In genomic region chr11:115157933-115158719, GRCm38 (mm10) we compare ENCODE assay signal across 9 mouse cellular contexts. TPM values are rescaled to one million over a fixed set of nuclear protein-coding genes. Genes with fewer than 3 reads are reported as not detected.
DNase-seq lines count a peak whose midpoint lies in the region; ATAC-seq lines count a peak whose summit lies in the region.
"Had no signal": no experiment of that assay in that cellular context is flagged by ENCODE, and none has a peak within 500 bp of the region (broad histone marks: within the 10 kb centered on the region; RNA-seq: fewer than 3 reads in every experiment).

No protein-coding gene starts in this region.

- no peak overlapping the region for H3K27ac ChIP-seq in midbrain, embryonic 12.5 days (replicated peaks)
- H3K27ac ChIP-seq in midbrain, embryonic 13.5 days, result no peak overlapping the region

- H3K36me3 ChIP-seq in midbrain, embryonic 12.5 days, result no peaks in the 10 kb centered on the region
- no peaks in the 10 kb centered on the region for H3K36me3 ChIP-seq in midbrain, embryonic 13.5 days

- H3K27me3 ChIP-seq in midbrain, embryonic 12.5 days, result peaks cover 87% of the 10 kb centered on the region
- H3K27me3 ChIP-seq in midbrain, embryonic 13.5 days, result peaks cover 74% of the 10 kb centered on the region

- intact Hi-C loops in left cerebral cortex, postnatal 36 days (cut with DNase I), result no loop called here

- no peak overlapping the region for H3K4me2 ChIP-seq in midbrain, embryonic 12.5 days (replicated peaks)
- no peak overlapping the region for H3K4me2 ChIP-seq in midbrain, embryonic 13.5 days (replicated peaks)

- no peak overlapping the region for H3K4me3 ChIP-seq in midbrain, embryonic 12.5 days
- H3K4me3 ChIP-seq in midbrain, embryonic 13.5 days (replicated peaks), result no peak overlapping the region

- H3K4me1 ChIP-seq in midbrain, embryonic 12.5 days, result peaks cover 22% of the 10 kb centered on the region
- peaks cover 31% of the 10 kb centered on the region for H3K4me1 ChIP-seq in midbrain, embryonic 13.5 days (replicated peaks)

- 0 out of 2 replicates have a peak, but pooled peaks cover 2% of the 10 kb centered on the region for H3K9me3 ChIP-seq in midbrain, embryonic 12.5 days
- H3K9me3 ChIP-seq in midbrain, embryonic 13.5 days, result no peaks in the 10 kb centered on the region

- 41% methylated on average over 12 of the region's 12 CpGs for WGBS in midbrain, embryonic 12.5 days
- 35% methylated on average over 12 of the region's 12 CpGs for WGBS in midbrain, embryonic 13.5 days

- no peak for ATAC-seq in midbrain, embryonic 12.5 days (ENCODE audit: low FRiP score, low read depth)
- no peak for ATAC-seq in midbrain, embryonic 13.5 days
- ATAC-seq in megakaryocyte, adult 5-6 weeks (ENCODE audit: poor library complexity, severe bottlenecking), result peak; percentile 5; the same call in 1 of the 2 replicates
- no peak for ATAC-seq in megakaryocyte-erythroid progenitor cell, adult 5-6 weeks (replicated peaks; ENCODE audit: low FRiP score, low TSS enrichment, poor library complexity, severe bottlenecking)

- 0 out of 2 replicates have a peak overlapping the region, but pooled peaks have one; percentile 11 for H3K9ac ChIP-seq in midbrain, embryonic 12.5 days (replicated peaks)
- no peak overlapping the region for H3K9ac ChIP-seq in midbrain, embryonic 13.5 days (replicated peaks)

- peak; percentile 34 for DNase-seq in cerebellum, adult 11-12 months
- DNase-seq in cerebellum, postnatal 25 days, result no peak
- DNase-seq in left cerebral cortex, postnatal 36 days (ENCODE audit: low spot score in 2 of 2), result no peak
- DNase-seq in adrenal gland, adult 8-10 months, result no peak
- DNase-seq: layer of hippocampus, postnatal 36 days had no signal

RNA-seq across cellular contexts. Expression of gene Slc9a3r1, which starts 5.0 kb away (rescaled TPM):
- 34.3 and 34.6 TPM in 2 replicates for polyA plus RNA-seq in midbrain, embryonic 12.5 days (2016; fragmentation: Nextera tagmentation; extraction: Ambion mirVana)
- 30.4 and 34.3 TPM in 2 replicates for polyA plus RNA-seq in midbrain, embryonic 13.5 days (2015; fragmentation: Nextera tagmentation; extraction: Ambion mirVana)
- 77.6 and 92.0 TPM in 2 replicates for total RNA-seq in megakaryocyte, adult 5-6 weeks (2015)
- total RNA-seq in megakaryocyte, adult 5-6 weeks (2017), result 87.5 and 88.7 TPM in 2 replicates
- 10 to 100 TPM; 76.4 to 82.8 TPM for total RNA-seq in left cerebral cortex, postnatal 36 days (2021)
- total RNA-seq in adrenal gland, adult 8-10 months (2022), result 10 to 100 TPM; 21.0 to 25.6 (median 22.2) TPM
- 20.4 and 22.2 TPM in 2 replicates for total RNA-seq in megakaryocyte-erythroid progenitor cell, adult 5-6 weeks (2014; fragmentation: Nextera tagmentation)
- total RNA-seq in megakaryocyte-erythroid progenitor cell, adult 5-6 weeks (2017), result 25.9 and 28.3 TPM in 2 replicates

RNA-seq across cellular contexts. Expression of gene Cd300lf, which starts 24.3 kb away (rescaled TPM):
- polyA plus RNA-seq in midbrain, embryonic 12.5 days (2016; fragmentation: Nextera tagmentation; extraction: Ambion mirVana), result 0.15 and 0.24 TPM in 2 replicates
- polyA plus RNA-seq in midbrain, embryonic 13.5 days (2015; fragmentation: Nextera tagmentation; extraction: Ambion mirVana), result 0.28 TPM in 1 of 2 replicates, not detected in the other
- 22.9 and 25.7 TPM in 2 replicates for total RNA-seq in megakaryocyte, adult 5-6 weeks (2015)
- total RNA-seq in megakaryocyte, adult 5-6 weeks (2017), result 28.1 and 46.6 TPM in 2 replicates
- total RNA-seq in left cerebral cortex, postnatal 36 days (2021), result under 1 TPM; 0.44 to 0.48 TPM
- total RNA-seq in adrenal gland, adult 8-10 months (2022), result 1 to 10 TPM in 3 of 4 experiments, under 1 TPM in 1; 0.95 to 1.9 (median 1.4) TPM
- total RNA-seq in megakaryocyte-erythroid progenitor cell, adult 5-6 weeks (2014; fragmentation: Nextera tagmentation), result 2.1 TPM in 1 of 2 replicates, not detected in the other
- 1.0 and 3.4 TPM in 2 replicates for total RNA-seq in megakaryocyte-erythroid progenitor cell, adult 5-6 weeks (2017)

RNA-seq across cellular contexts. Expression of gene Tmem104, which starts 29.2 kb away (rescaled TPM):
- polyA plus RNA-seq in midbrain, embryonic 12.5 days (2016; fragmentation: Nextera tagmentation; extraction: Ambion mirVana), result 7.9 and 9.2 TPM in 2 replicates
- polyA plus RNA-seq in midbrain, embryonic 13.5 days (2015; fragmentation: Nextera tagmentation; extraction: Ambion mirVana), result 10.3 and 10.7 TPM in 2 replicates
- 23.9 and 25.7 TPM in 2 replicates for total RNA-seq in megakaryocyte, adult 5-6 weeks (2015)
- 6.1 and 8.7 TPM in 2 replicates for total RNA-seq in megakaryocyte, adult 5-6 weeks (2017)
- total RNA-seq in left cerebral cortex, postnatal 36 days (2021), result 10 to 100 TPM; 14.2 to 15.4 TPM
- total RNA-seq in adrenal gland, adult 8-10 months (2022), result 10 to 100 TPM; 24.8 to 34.0 (median 27.3) TPM
- total RNA-seq in megakaryocyte-erythroid progenitor cell, adult 5-6 weeks (2014; fragmentation: Nextera tagmentation), result 5.0 and 10.1 TPM in 2 replicates
- total RNA-seq in megakaryocyte-erythroid progenitor cell, adult 5-6 weeks (2017), result 1.8 and 7.9 TPM in 2 replicates

RNA-seq across cellular contexts. Expression of gene Nat9, which starts 29.5 kb away (rescaled TPM):
- polyA plus RNA-seq in midbrain, embryonic 12.5 days (2016; fragmentation: Nextera tagmentation; extraction: Ambion mirVana), result 18.5 and 19.2 TPM in 2 replicates
- polyA plus RNA-seq in midbrain, embryonic 13.5 days (2015; fragmentation: Nextera tagmentation; extraction: Ambion mirVana), result 20.9 and 23.7 TPM in 2 replicates
- 16.1 and 17.7 TPM in 2 replicates for total RNA-seq in megakaryocyte, adult 5-6 weeks (2015)
- 23.9 and 36.1 TPM in 2 replicates for total RNA-seq in megakaryocyte, adult 5-6 weeks (2017)
- total RNA-seq in left cerebral cortex, postnatal 36 days (2021), result 10 to 100 TPM; 25.2 to 30.1 TPM
- 10 to 100 TPM; 29.0 to 32.1 (median 30.3) TPM for total RNA-seq in adrenal gland, adult 8-10 months (2022)
- total RNA-seq in megakaryocyte-erythroid progenitor cell, adult 5-6 weeks (2014; fragmentation: Nextera tagmentation), result 15.0 and 24.9 TPM in 2 replicates
- 19.4 and 51.5 TPM in 2 replicates for total RNA-seq in megakaryocyte-erythroid progenitor cell, adult 5-6 weeks (2017)

Comparison
In these comparisons a context has a peak if more than half of its experiments do, and no peak if none do; other contexts are left out.
1. RNA of gene Cd300lf, which starts 24.3 kb away (total RNA-seq): 22.9 to 46.6 TPM in megakaryocyte, adult 5-6 weeks; 0.95 to 1.9 TPM in adrenal gland, adult 8-10 months, 1.0 to 3.4 TPM in megakaryocyte-erythroid progenitor cell, adult 5-6 weeks and 0.44 to 0.48 TPM in left cerebral cortex, postnatal 36 days; every median in the first group is over 4 times any median in the second.